Mouse (Mus musculus): ENCODE measurements at regions not wholly inside any gene's neighbourhood (a gene's known extent, or its start where the extent isn't known, plus 50 kb on each side); places are given as distances from the start of the nearest gene placed in this dataset.

- no peaks in the 10 kb centered on the region for H3K27me3 ChIP-seq (replicated peaks)
- no peak overlapping the region for H3K9ac ChIP-seq
- H3K4me3 ChIP-seq, result no peak overlapping the region
- H3K27ac ChIP-seq, result no peak overlapping the region
- no peaks in the 10 kb centered on the region for H3K4me1 ChIP-seq
- H3K4me2 ChIP-seq, result no peak overlapping the region
- H3K9me3 ChIP-seq, result no peaks in the 10 kb centered on the region
- no peaks in the 10 kb centered on the region for H3K36me3 ChIP-seq (replicated peaks)
- WGBS, result 48% methylated on average over 3 of the region's 3 CpGs
- ATAC-seq (replicated peaks), result no peak
Measured at GRCm38 (mm10) chr2:159676845-159677244, 657.1 kb downstream of the Gm826 start.

GRCm38 (mm10) chr2:159680641-159681040 is 653.3 kb downstream of the Gm826 start:
- Histone ChIP-seq H3K27ac (no peak overlapping the region), H3K4me2 (no peak overlapping the region), H3K9me3 (no peaks in the 10 kb centered on the region), H3K4me1 (no peaks in the 10 kb centered on the region), H3K36me3 (replicated peaks) (no peaks in the 10 kb centered on the region), H3K9ac (no peak overlapping the region), H3K27me3 (replicated peaks) (no peaks in the 10 kb centered on the region), H3K4me3 (no peak overlapping the region)
- no peak for ATAC-seq (replicated peaks)
- 76% methylated on average over 1 of the region's 1 CpGs for WGBS

GRCm38 (mm10) chr2:159703100-159703499 is 630.9 kb downstream of the Gm826 start:
- ATAC-seq (replicated peaks), result no peak
- Histone ChIP-seq H3K27me3 (replicated peaks) (no peaks in the 10 kb centered on the region), H3K27ac (no peak overlapping the region)

GRCm38 (mm10) chr2:159708141-159708540 is 625.8 kb downstream of the Gm826 start:
- Histone ChIP-seq H3K27ac (no peak overlapping the region), H3K9me3 (no peaks in the 10 kb centered on the region), H3K4me2 (no peak overlapping the region), H3K9ac (no peak overlapping the region), H3K4me1 (no peaks in the 10 kb centered on the region), H3K36me3 (replicated peaks) (no peaks in the 10 kb centered on the region), H3K27me3 (replicated peaks) (no peaks in the 10 kb centered on the region), H3K4me3 (no peak overlapping the region)
- 82% methylated on average over 2 of the region's 2 CpGs for WGBS
- ATAC-seq (replicated peaks), result no peak

More at GRCm38 (mm10) chr2:159703100-159703499, 630.9 kb downstream of the Gm826 start:
- Histone ChIP-seq H3K4me3 (no peak overlapping the region), H3K9ac (no peak overlapping the region), H3K4me2 (no peak overlapping the region), H3K9me3 (peaks cover 7% of the 10 kb centered on the region; the same call in 1 of the 2 replicates), H3K4me1 (no peaks in the 10 kb centered on the region), H3K36me3 (replicated peaks) (no peaks in the 10 kb centered on the region)
- WGBS, result 84% methylated on average over 3 of the region's 3 CpGs

- 50% methylated on average over 3 of the region's 3 CpGs for WGBS
Measured at GRCm38 (mm10) chr2:159714633-159715032, 619.3 kb downstream of the Gm826 start.

GRCm38 (mm10) chr2:159718738-159719137 is 615.2 kb downstream of the Gm826 start:
- H3K36me3 ChIP-seq (replicated peaks), result no peaks in the 10 kb centered on the region
- H3K27ac ChIP-seq, result no peak overlapping the region
- H3K9me3 ChIP-seq, result no peaks in the 10 kb centered on the region
- H3K27me3 ChIP-seq (replicated peaks), result no peaks in the 10 kb centered on the region
- no peak overlapping the region for H3K4me3 ChIP-seq
- H3K4me2 ChIP-seq, result no peak overlapping the region
- H3K4me1 ChIP-seq, result no peaks in the 10 kb centered on the region
- WGBS, result 53% methylated on average over 2 of the region's 2 CpGs
- no peak overlapping the region for H3K9ac ChIP-seq
- no peak for ATAC-seq (replicated peaks)

More at GRCm38 (mm10) chr2:159714633-159715032, 619.3 kb downstream of the Gm826 start:
- Histone ChIP-seq H3K9ac (no peak overlapping the region), H3K9me3 (no peaks in the 10 kb centered on the region), H3K36me3 (replicated peaks) (no peaks in the 10 kb centered on the region), H3K27me3 (replicated peaks) (no peaks in the 10 kb centered on the region), H3K27ac (no peak overlapping the region), H3K4me1 (no peaks in the 10 kb centered on the region), H3K4me3 (no peak overlapping the region), H3K4me2 (no peak overlapping the region)
- ATAC-seq (replicated peaks), result no peak

GRCm38 (mm10) chr2:159725158-159726076 is 608.5 kb downstream of the Gm826 start:
- H3K9ac ChIP-seq, result no peak overlapping the region
- ATAC-seq (replicated peaks), result no peak
- no peaks in the 10 kb centered on the region for H3K9me3 ChIP-seq
- no peaks in the 10 kb centered on the region for H3K4me1 ChIP-seq
- no peaks in the 10 kb centered on the region for H3K27me3 ChIP-seq (replicated peaks)
- no peaks in the 10 kb centered on the region for H3K36me3 ChIP-seq (replicated peaks)
- H3K27ac ChIP-seq, result no peak overlapping the region
- no peak overlapping the region for H3K4me2 ChIP-seq
- 47% methylated on average over 7 of the region's 7 CpGs for WGBS
- no peak overlapping the region for H3K4me3 ChIP-seq

GRCm38 (mm10) chr2:159729301-159729700 is 604.7 kb downstream of the Gm826 start:
- Histone ChIP-seq H3K27ac (no peak overlapping the region), H3K9ac (no peak overlapping the region), H3K9me3 (no peaks in the 10 kb centered on the region), H3K4me1 (no peaks in the 10 kb centered on the region), H3K4me2 (no peak overlapping the region), H3K4me3 (no peak overlapping the region), H3K36me3 (replicated peaks) (no peaks in the 10 kb centered on the region), H3K27me3 (replicated peaks) (no peaks in the 10 kb centered on the region)
- no peak for ATAC-seq (replicated peaks)
- WGBS, result 89% methylated on average over 3 of the region's 3 CpGs

GRCm38 (mm10) chr2:159730221-159730620 is 603.7 kb downstream of the Gm826 start:
- Histone ChIP-seq H3K9me3 (no peaks in the 10 kb centered on the region), H3K4me1 (no peaks in the 10 kb centered on the region), H3K27ac (no peak overlapping the region), H3K27me3 (replicated peaks) (no peaks in the 10 kb centered on the region), H3K4me2 (no peak overlapping the region), H3K9ac (no peak overlapping the region), H3K36me3 (replicated peaks) (no peaks in the 10 kb centered on the region), H3K4me3 (no peak overlapping the region)
- 90% methylated on average over 8 of the region's 8 CpGs for WGBS
- no peak for ATAC-seq (replicated peaks)

GRCm38 (mm10) chr2:159731305-159731704 is 602.7 kb downstream of the Gm826 start:
- H3K27me3 ChIP-seq (replicated peaks), result no peaks in the 10 kb centered on the region
- no peak overlapping the region for H3K9ac ChIP-seq
- no peak overlapping the region for H3K4me2 ChIP-seq
- no peak overlapping the region for H3K4me3 ChIP-seq
- no peak for ATAC-seq (replicated peaks)
- H3K27ac ChIP-seq, result no peak overlapping the region
- no peaks in the 10 kb centered on the region for H3K36me3 ChIP-seq (replicated peaks)
- no peaks in the 10 kb centered on the region for H3K4me1 ChIP-seq
- no peaks in the 10 kb centered on the region for H3K9me3 ChIP-seq

- Histone ChIP-seq H3K27me3 (replicated peaks) (no peaks in the 10 kb centered on the region), H3K9me3 (no peaks in the 10 kb centered on the region), H3K36me3 (replicated peaks) (no peaks in the 10 kb centered on the region), H3K4me3 (no peak overlapping the region), H3K27ac (0 out of 2 replicates have a peak overlapping the region, but pooled peaks have one; percentile 5), H3K9ac (no peak overlapping the region), H3K4me2 (no peak overlapping the region), H3K4me1 (no peaks in the 10 kb centered on the region)
- 43% methylated on average over 3 of the region's 3 CpGs for WGBS
- no peak for ATAC-seq (replicated peaks)
Measured at GRCm38 (mm10) chr2:159732413-159732812, 601.5 kb downstream of the Gm826 start.

- H3K9ac ChIP-seq, result no peak overlapping the region
- H3K27me3 ChIP-seq (replicated peaks), result no peaks in the 10 kb centered on the region
- no peak overlapping the region for H3K4me2 ChIP-seq
- H3K36me3 ChIP-seq (replicated peaks), result no peaks in the 10 kb centered on the region
- H3K9me3 ChIP-seq, result no peaks in the 10 kb centered on the region
- no peak for ATAC-seq (replicated peaks)
- no peaks in the 10 kb centered on the region for H3K4me1 ChIP-seq
- no peak overlapping the region for H3K4me3 ChIP-seq
- no peak overlapping the region for H3K27ac ChIP-seq
- 81% methylated on average over 5 of the region's 5 CpGs for WGBS
Measured at GRCm38 (mm10) chr2:159734576-159734975, 599.4 kb downstream of the Gm826 start.

GRCm38 (mm10) chr2:159755541-159756011 is 578.4 kb downstream of the Gm826 start:
- no peaks in the 10 kb centered on the region for H3K9me3 ChIP-seq
- WGBS, result 39% methylated on average over 7 of the region's 7 CpGs
- no peak overlapping the region for H3K4me3 ChIP-seq
- 0 out of 2 replicates have a peak, but pooled peaks have one; percentile 63 for ATAC-seq (replicated peaks)
- H3K27me3 ChIP-seq (replicated peaks), result no peaks in the 10 kb centered on the region
- no peak overlapping the region for H3K27ac ChIP-seq
- H3K36me3 ChIP-seq (replicated peaks), result no peaks in the 10 kb centered on the region
- no peak overlapping the region for H3K9ac ChIP-seq
- H3K4me1 ChIP-seq, result peaks cover 7% of the 10 kb centered on the region; the same call in 1 of the 2 replicates
- H3K4me2 ChIP-seq, result no peak overlapping the region

Measured in midbrain, embryonic 15.5 days (tissue).